Mouse (Mus musculus): ENCODE results near the gene Ppp1r36. TPM values are rescaled to one million over a fixed set of nuclear protein-coding genes. Genes with fewer than 3 reads are reported as not detected.
A peak's percentile ranks its signal among the peaks of the same experiment; 100 is the strongest.

Ppp1r36 gene
- total and polyA plus RNA-seq, 2 experiments from 2014 or later: 0.27 to 2.0 TPM

DNA sequence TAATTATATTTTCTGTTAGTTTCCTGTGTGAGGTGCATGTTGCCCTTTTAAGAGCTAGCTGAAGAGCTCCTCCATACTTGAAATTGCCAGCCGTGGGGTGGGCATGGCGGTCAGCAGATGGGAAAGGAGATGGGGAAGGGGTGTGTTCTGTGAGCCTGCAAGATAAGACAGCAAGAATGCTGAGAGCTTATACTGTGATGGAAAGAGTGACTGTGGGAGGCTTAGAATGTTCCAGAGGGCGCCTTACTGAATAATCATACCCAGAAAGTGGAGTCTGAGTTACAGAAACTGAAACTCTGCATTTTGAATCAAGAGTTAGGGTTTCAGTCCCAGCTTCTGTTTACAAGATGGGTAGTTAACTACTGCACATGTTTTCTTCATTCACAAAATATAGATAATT, 41.8 kb upstream of the Ppp1r36 start:
- Histone ChIP-seq H3K4me2 (ENCODE audit: low read depth, low read length, poor library complexity, severe bottlenecking) (no peak overlapping the region), H3K9me3 (ENCODE audit: low read length) (no peaks in the 10 kb centered on the region), H3K27me3 (ENCODE audit: insufficient read depth, low read length) (no peaks in the 10 kb centered on the region), H3K9ac (replicated peaks; ENCODE audit: low read length, poor library complexity, severe bottlenecking) (no peak overlapping the region), H3K4me1 (ENCODE audit: insufficient read depth, low read length) (no peaks in the 10 kb centered on the region), H3K4me3 (ENCODE audit: low read depth, low read length) (no peak overlapping the region), H3K27ac (ENCODE audit: low read depth, low read length) (no peak overlapping the region), H3K36me3 (ENCODE audit: insufficient read depth, low read length) (no peaks in the 10 kb centered on the region)
- TF ChIP-seq CTCF (IDR thresholded peaks at IDR 0.05): no peak
- ATAC-seq (ENCODE audit: low FRiP score) (no peak), DNase-seq (ENCODE audit: low spot score) (no peak)
- WGBS: 86% methylated on average over 3 of the region's 3 CpGs

- H3K27ac ChIP-seq (ENCODE audit: low read depth, low read length): no peak overlapping the region
- no peaks in the 10 kb centered on the region for H3K27me3 ChIP-seq (ENCODE audit: insufficient read depth, low read length)
- H3K36me3 ChIP-seq (ENCODE audit: insufficient read depth, low read length): no peaks in the 10 kb centered on the region
- peak; percentile 66 for TF ChIP-seq CTCF (IDR thresholded peaks at IDR 0.05)
- H3K9ac ChIP-seq (replicated peaks; ENCODE audit: low read length, poor library complexity, severe bottlenecking): no peak overlapping the region
- no peak for ATAC-seq (ENCODE audit: low FRiP score)
- no peaks in the 10 kb centered on the region for H3K4me1 ChIP-seq (ENCODE audit: insufficient read depth, low read length)
- H3K4me3 ChIP-seq (ENCODE audit: low read depth, low read length): no peak overlapping the region
- no peak overlapping the region for H3K4me2 ChIP-seq (ENCODE audit: low read depth, low read length, poor library complexity, severe bottlenecking)
- peak; percentile 44 for DNase-seq (ENCODE audit: low spot score)
- 33% methylated on average over 7 of the region's 7 CpGs for WGBS
- no peaks in the 10 kb centered on the region for H3K9me3 ChIP-seq (ENCODE audit: low read length)
These were observed 40.7 kb upstream of the Ppp1r36 start for GRCm38 (mm10) chr12:76376649-76377048.

GRCm38 (mm10) chr12:76377059-76377458, 40.3 kb upstream of the Ppp1r36 start:
- H3K4me3 ChIP-seq (ENCODE audit: low read depth, low read length): no peak overlapping the region
- H3K9me3 ChIP-seq (ENCODE audit: low read length): no peaks in the 10 kb centered on the region
- WGBS: 96% methylated on average over 6 of the region's 6 CpGs
- TF ChIP-seq CTCF (IDR thresholded peaks at IDR 0.05): no peak
- H3K27ac ChIP-seq (ENCODE audit: low read depth, low read length): no peak overlapping the region
- H3K4me1 ChIP-seq (ENCODE audit: insufficient read depth, low read length): no peaks in the 10 kb centered on the region
- no peak for DNase-seq (ENCODE audit: low spot score)
- ATAC-seq (ENCODE audit: low FRiP score): no peak
- H3K36me3 ChIP-seq (ENCODE audit: insufficient read depth, low read length): no peaks in the 10 kb centered on the region
- H3K27me3 ChIP-seq (ENCODE audit: insufficient read depth, low read length): no peaks in the 10 kb centered on the region
- no peak overlapping the region for H3K4me2 ChIP-seq (ENCODE audit: low read depth, low read length, poor library complexity, severe bottlenecking)
- H3K9ac ChIP-seq (replicated peaks; ENCODE audit: low read length, poor library complexity, severe bottlenecking): no peak overlapping the region

GRCm38 (mm10) chr12:76377726-76378125, 39.6 kb upstream of the Ppp1r36 start:
- no peak overlapping the region for H3K4me3 ChIP-seq (ENCODE audit: low read depth, low read length)
- H3K4me2 ChIP-seq (ENCODE audit: low read depth, low read length, poor library complexity, severe bottlenecking): no peak overlapping the region
- H3K4me1 ChIP-seq (ENCODE audit: insufficient read depth, low read length): no peaks in the 10 kb centered on the region
- no peaks in the 10 kb centered on the region for H3K9me3 ChIP-seq (ENCODE audit: low read length)
- H3K27me3 ChIP-seq (ENCODE audit: insufficient read depth, low read length): no peaks in the 10 kb centered on the region
- ATAC-seq (ENCODE audit: low FRiP score): no peak
- H3K36me3 ChIP-seq (ENCODE audit: insufficient read depth, low read length): no peaks in the 10 kb centered on the region
- H3K9ac ChIP-seq (replicated peaks; ENCODE audit: low read length, poor library complexity, severe bottlenecking): no peak overlapping the region
- no peak for TF ChIP-seq CTCF (IDR thresholded peaks at IDR 0.05)
- WGBS: 94% methylated on average over 3 of the region's 3 CpGs
- no peak for DNase-seq (ENCODE audit: low spot score)
- no peak overlapping the region for H3K27ac ChIP-seq (ENCODE audit: low read depth, low read length)

DNA sequence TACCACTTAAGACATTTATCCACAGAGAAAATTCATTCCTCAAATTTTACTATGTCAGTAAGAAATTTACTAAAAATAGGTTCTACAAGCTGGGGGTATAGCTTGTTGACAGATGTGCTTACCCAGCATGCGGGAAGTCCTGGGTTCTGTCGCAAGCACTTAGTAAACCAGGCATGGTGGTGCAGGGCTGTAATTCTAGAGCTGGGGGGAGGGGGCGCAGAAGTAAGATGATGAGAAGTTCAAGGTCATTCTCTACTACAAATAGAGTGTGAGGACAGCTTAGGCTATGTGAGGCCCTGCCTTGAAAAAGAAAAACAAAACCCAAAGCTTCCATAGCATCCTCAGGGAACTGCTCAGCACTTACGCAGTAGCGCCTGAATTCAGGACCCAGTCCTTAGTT, 38.8 kb upstream of the Ppp1r36 start:
- H3K4me2 ChIP-seq (ENCODE audit: low read depth, low read length, poor library complexity, severe bottlenecking): no peak overlapping the region
- ATAC-seq (ENCODE audit: low FRiP score) (no peak), DNase-seq (ENCODE audit: low spot score) (no peak)
- H3K4me1 ChIP-seq (ENCODE audit: insufficient read depth, low read length): no peaks in the 10 kb centered on the region
- no peak overlapping the region for H3K4me3 ChIP-seq (ENCODE audit: low read depth, low read length)
- 93% methylated on average over 5 of the region's 5 CpGs for WGBS
- H3K9ac ChIP-seq (replicated peaks; ENCODE audit: low read length, poor library complexity, severe bottlenecking): no peak overlapping the region
- no peaks in the 10 kb centered on the region for H3K36me3 ChIP-seq (ENCODE audit: insufficient read depth, low read length)
- no peaks in the 10 kb centered on the region for H3K9me3 ChIP-seq (ENCODE audit: low read length)
- H3K27ac ChIP-seq (ENCODE audit: low read depth, low read length): no peak overlapping the region
- H3K27me3 ChIP-seq (ENCODE audit: insufficient read depth, low read length): no peaks in the 10 kb centered on the region
- TF ChIP-seq CTCF (IDR thresholded peaks at IDR 0.05): no peak

- WGBS: 91% methylated on average over 7 of the region's 7 CpGs
These were observed 37.2 kb upstream of the Ppp1r36 start for GRCm38 (mm10) chr12:76380151-76380550.

More at GRCm38 (mm10) chr12:76380151-76380550, 37.2 kb upstream of the Ppp1r36 start:
- no peaks in the 10 kb centered on the region for H3K4me1 ChIP-seq (ENCODE audit: insufficient read depth, low read length)
- ATAC-seq (ENCODE audit: low FRiP score) (no peak), DNase-seq (ENCODE audit: low spot score) (no peak)
- H3K9ac ChIP-seq (replicated peaks; ENCODE audit: low read length, poor library complexity, severe bottlenecking): no peak overlapping the region
- no peak for TF ChIP-seq CTCF (IDR thresholded peaks at IDR 0.05)
- no peaks in the 10 kb centered on the region for H3K36me3 ChIP-seq (ENCODE audit: insufficient read depth, low read length)
- H3K27me3 ChIP-seq (ENCODE audit: insufficient read depth, low read length): no peaks in the 10 kb centered on the region
- H3K4me2 ChIP-seq (ENCODE audit: low read depth, low read length, poor library complexity, severe bottlenecking): no peak overlapping the region
- no peak overlapping the region for H3K4me3 ChIP-seq (ENCODE audit: low read depth, low read length)
- no peak overlapping the region for H3K27ac ChIP-seq (ENCODE audit: low read depth, low read length)
- H3K9me3 ChIP-seq (ENCODE audit: low read length): no peaks in the 10 kb centered on the region
